Mouse (Mus musculus) kidney, adult 2 months (tissue): Measurements from ENCODE around the gene Vwa8. TPM values are rescaled to one million over a fixed set of nuclear protein-coding genes. Genes with fewer than 3 reads are reported as not detected.

Source experiments
- DNase-seq: peaks from one replicate; pipeline ENCODE4 v3.0.0; 2021
- H3K27ac ChIP-seq: fragments of 200-500 bp; 2 replicates; pipeline ENCODE4 v1.5.1; 2012; ENCODE audit warnings: low read depth, low read length, control low read depth, inconsistent platforms; ENCODE audit not compliant: insufficient read depth
- H3K27me3 ChIP-seq: fragments of 200-500 bp; replicated peaks from 2 replicates; pipeline ENCODE4 v1.6.1; 2012; ENCODE audit warnings: mild to moderate bottlenecking, moderate library complexity, low read length, inconsistent platforms; ENCODE audit not compliant: control insufficient read depth, insufficient read depth
- H3K36me3 ChIP-seq: fragments of 200-500 bp; 2 replicates; pipeline ENCODE4 v1.6.1; 2012; ENCODE audit warnings: mild to moderate bottlenecking, moderate library complexity, low read length, inconsistent platforms; ENCODE audit not compliant: control insufficient read depth, insufficient read depth
- H3K4me1 ChIP-seq: fragments of 200-500 bp; 2 replicates; pipeline ENCODE4 v1.6.1; 2011; ENCODE audit warnings: low read length; ENCODE audit not compliant: control insufficient read depth, insufficient read depth
- H3K4me3 ChIP-seq: fragments of 200-500 bp; 2 replicates; pipeline ENCODE4 v1.5.1; 2011; ENCODE audit warnings: mild to moderate bottlenecking, low read depth, low read length, control low read depth; ENCODE audit not compliant: insufficient read depth
- CTCF ChIP-seq: fragments of 200-500 bp; conservative IDR thresholded peaks from 2 replicates; pipeline ENCODE4 v1.5.1; 2011; ENCODE audit warnings: low read depth, mild to moderate bottlenecking, control low read depth, low read length, moderate library complexity, mixed read lengths; ENCODE audit not compliant: insufficient read depth, insufficient read length
- POLR2A ChIP-seq: fragments of 200-500 bp; IDR thresholded peaks from one replicate; pipeline ENCODE4 v1.6.1; 2011; ENCODE audit warnings: low read depth, low read length, control low read depth
- WGBS: fragments of 180-500 bp; shearing (Covaris S2); methylation state at CpG from one replicate; pipeline ENCODE4 v1.1.7; 2018; 5-methylcytosine and 5-hydroxymethylcytosine counted together
- polyA plus RNA-seq: library from polyadenylated mRNA; depleted of rRNA; stranded (reverse); fragments of >200 nt; gene quantifications from 2 replicates; pipeline ENCODE4 v1.2.3, GENCODE M21; 2012

Gene Vwa8
- polyA plus RNA-seq, 1 experiment = 78.0 TPM

GRCm38 (mm10) chr14:78908205-78908863 lies 59.5 kb downstream of the Vwa8 start:
- WGBS = 92% methylated on average over 10 of the region's 10 CpGs
- H3K4me3 ChIP-seq = no peak overlapping the region
- H3K27ac ChIP-seq = no peak overlapping the region
- H3K36me3 ChIP-seq = no peaks in the 10 kb centered on the region; the same call in 1 of the 2 replicates
- H3K27me3 ChIP-seq = no peaks in the 10 kb centered on the region
- TF ChIP-seq POLR2A (no peak), CTCF (no peak)
- DNase-seq = no peak
- no peaks in the 10 kb centered on the region for H3K4me1 ChIP-seq

DNA sequence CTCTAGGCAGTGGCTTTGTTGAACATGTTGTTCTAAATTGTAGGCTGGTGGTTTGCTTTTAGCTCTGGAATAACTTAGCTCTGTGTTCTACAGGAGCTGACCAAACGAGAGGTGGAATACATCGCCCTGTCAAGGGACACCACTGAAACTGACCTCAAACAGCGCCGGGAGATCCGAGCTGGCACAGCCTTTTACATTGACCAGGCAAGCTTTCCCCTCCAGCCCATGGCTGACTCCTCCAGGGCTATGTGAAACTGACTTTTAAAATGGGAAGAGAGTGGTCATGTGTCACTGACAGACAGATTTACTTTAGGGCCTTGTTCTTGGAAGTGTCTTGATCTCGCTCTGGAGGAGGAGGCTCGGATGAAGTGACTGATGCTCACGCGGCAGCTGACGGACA lies 63.2 kb downstream of the Vwa8 start:
- H3K27ac ChIP-seq = no peak overlapping the region
- WGBS = 75% methylated on average over 10 of the region's 10 CpGs
- no peaks in the 10 kb centered on the region for H3K27me3 ChIP-seq
- no peaks in the 10 kb centered on the region for H3K4me1 ChIP-seq
- DNase-seq = no peak
- H3K4me3 ChIP-seq = no peak overlapping the region
- no peaks in the 10 kb centered on the region; the same call in 1 of the 2 replicates for H3K36me3 ChIP-seq
- no peak for TF ChIP-seq CTCF
- TF ChIP-seq POLR2A = no peak

GRCm38 (mm10) chr14:78914180-78914579 lies 65.3 kb downstream of the Vwa8 start:
- H3K27ac ChIP-seq = no peak overlapping the region
- H3K27me3 ChIP-seq = no peaks in the 10 kb centered on the region
- TF ChIP-seq CTCF (no peak), POLR2A (no peak)
- WGBS = 52% methylated on average over 8 of the region's 8 CpGs
- no peaks in the 10 kb centered on the region; the same call in 1 of the 2 replicates for H3K36me3 ChIP-seq
- DNase-seq = no peak
- no peaks in the 10 kb centered on the region for H3K4me1 ChIP-seq
- H3K4me3 ChIP-seq = no peak overlapping the region

DNA sequence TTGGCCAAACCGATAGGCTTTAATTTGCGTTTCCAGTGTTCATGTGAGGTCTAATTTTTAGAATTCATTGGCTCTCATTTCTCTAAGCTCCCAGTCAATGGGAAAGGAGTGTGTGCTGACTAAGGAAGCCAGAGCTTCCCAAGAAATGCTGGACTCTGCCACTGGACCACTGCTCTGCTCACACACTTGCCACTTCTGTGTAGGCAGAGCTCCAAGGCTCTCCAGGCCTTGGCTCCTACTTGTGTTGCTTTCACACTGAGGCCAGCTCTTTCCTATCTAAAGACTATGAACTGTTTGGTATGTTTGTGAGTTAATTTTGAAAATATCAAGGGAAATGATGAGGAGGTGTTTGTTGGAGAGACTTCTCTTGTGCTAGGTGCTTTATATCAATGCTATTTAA lies 67.8 kb downstream of the Vwa8 start:
- H3K36me3 ChIP-seq = no peaks in the 10 kb centered on the region; the same call in 1 of the 2 replicates
- TF ChIP-seq CTCF (no peak), POLR2A (no peak)
- 0 out of 2 replicates have a peak, but pooled peaks cover 3% of the 10 kb centered on the region for H3K4me1 ChIP-seq
- DNase-seq = no peak
- H3K27ac ChIP-seq = no peak overlapping the region
- no peaks in the 10 kb centered on the region for H3K27me3 ChIP-seq
- H3K4me3 ChIP-seq = no peak overlapping the region
- 93% methylated on average over 2 of the region's 2 CpGs for WGBS

GRCm38 (mm10) chr14:78921219-78921618 lies 72.4 kb downstream of the Vwa8 start:
- 19% methylated on average over 2 of the region's 2 CpGs for WGBS
- peak; percentile 18 for DNase-seq
- no peaks in the 10 kb centered on the region for H3K36me3 ChIP-seq
- H3K27me3 ChIP-seq = no peaks in the 10 kb centered on the region
- H3K27ac ChIP-seq = no peak overlapping the region
- peaks cover 7% of the 10 kb centered on the region; the same call in 1 of the 2 replicates for H3K4me1 ChIP-seq
- TF ChIP-seq CTCF (no peak), POLR2A (no peak)
- H3K4me3 ChIP-seq = no peak overlapping the region

- H3K4me1 ChIP-seq = peaks cover 7% of the 10 kb centered on the region; the same call in 1 of the 2 replicates
- TF ChIP-seq POLR2A (no peak), CTCF (no peak)
- H3K4me3 ChIP-seq = no peak overlapping the region
- no peaks in the 10 kb centered on the region for H3K36me3 ChIP-seq
- no peak overlapping the region for H3K27ac ChIP-seq
- 71% methylated on average over 5 of the region's 5 CpGs for WGBS
- peak; percentile 82 for DNase-seq
- H3K27me3 ChIP-seq = no peaks in the 10 kb centered on the region
Observed at GRCm38 (mm10) chr14:78923631-78924030, 74.8 kb downstream of the Vwa8 start.

DNA sequence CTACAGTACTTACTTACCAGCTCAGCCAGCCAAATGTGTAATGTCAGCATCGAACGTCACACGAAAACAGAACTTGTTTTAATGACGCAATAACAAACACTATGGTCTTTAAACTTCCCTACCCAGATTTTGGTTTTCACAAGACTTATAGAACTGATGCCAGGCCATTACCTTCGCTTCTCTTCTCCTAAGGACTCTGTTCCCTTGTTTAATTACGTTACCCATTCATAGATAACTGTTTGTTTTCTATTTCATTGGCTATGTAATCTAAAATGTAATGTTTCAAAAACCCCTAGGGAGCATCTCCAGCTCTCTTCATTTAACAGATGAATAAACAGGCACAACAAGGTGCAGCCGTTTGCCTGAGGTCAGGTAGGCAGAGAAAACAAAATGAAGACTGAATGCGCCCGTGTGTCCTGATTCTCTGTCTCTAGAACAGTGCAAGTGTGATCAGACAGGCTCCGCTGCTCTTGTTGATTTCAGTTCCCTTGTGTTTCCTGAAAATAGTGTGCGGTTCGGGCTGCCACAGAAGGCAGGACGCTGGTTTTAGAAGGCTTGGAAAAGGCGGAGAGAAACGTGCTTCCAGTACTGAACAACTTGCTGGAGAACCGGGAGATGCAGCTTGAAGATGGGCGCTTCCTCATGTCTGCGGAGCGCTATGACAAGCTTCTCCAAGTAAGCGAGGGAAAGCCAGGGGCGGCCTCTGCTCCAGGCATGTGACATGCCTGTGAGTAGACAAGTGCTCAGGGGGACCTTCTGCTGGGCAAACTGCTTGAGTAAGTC lies 76.1 kb downstream of the Vwa8 start:
- DNase-seq = no peak
- H3K4me1 ChIP-seq = peaks cover 7% of the 10 kb centered on the region; the same call in 1 of the 2 replicates
- 81% methylated on average over 21 of the region's 21 CpGs for WGBS
- no peak overlapping the region for H3K4me3 ChIP-seq
- H3K36me3 ChIP-seq = no peaks in the 10 kb centered on the region
- H3K27me3 ChIP-seq = no peaks in the 10 kb centered on the region
- no peak overlapping the region for H3K27ac ChIP-seq
- TF ChIP-seq CTCF (no peak), POLR2A (no peak)
